Mouse (Mus musculus) adrenal gland, postnatal 14 days (tissue): Measurements from ENCODE around the gene Asb9. TPM values are rescaled to one million over a fixed set of nuclear protein-coding genes. Genes with fewer than 3 reads are reported as not detected.

Source experiments
- DNase-seq: peaks from one replicate; pipeline ENCODE4 v3.0.0; 2021; ENCODE audit warnings: mixed read lengths
- long read RNA-seq, 2 experiments: library from polyadenylated mRNA; stranded (forward); transcript quantifications; one replicate each; pipeline ENCODE4 v2.0.0; 2021
- total RNA-seq: library from RNA; stranded (reverse); gene quantifications from 2 replicates; pipeline ENCODE4 v1.2.3, GENCODE M21; 2021

The Asb9 gene
- not detected in 2 replicates for total RNA-seq
- long read RNA-seq, experiment 1, result 0 reads
- long read RNA-seq, experiment 2, result 0 reads

DNA sequence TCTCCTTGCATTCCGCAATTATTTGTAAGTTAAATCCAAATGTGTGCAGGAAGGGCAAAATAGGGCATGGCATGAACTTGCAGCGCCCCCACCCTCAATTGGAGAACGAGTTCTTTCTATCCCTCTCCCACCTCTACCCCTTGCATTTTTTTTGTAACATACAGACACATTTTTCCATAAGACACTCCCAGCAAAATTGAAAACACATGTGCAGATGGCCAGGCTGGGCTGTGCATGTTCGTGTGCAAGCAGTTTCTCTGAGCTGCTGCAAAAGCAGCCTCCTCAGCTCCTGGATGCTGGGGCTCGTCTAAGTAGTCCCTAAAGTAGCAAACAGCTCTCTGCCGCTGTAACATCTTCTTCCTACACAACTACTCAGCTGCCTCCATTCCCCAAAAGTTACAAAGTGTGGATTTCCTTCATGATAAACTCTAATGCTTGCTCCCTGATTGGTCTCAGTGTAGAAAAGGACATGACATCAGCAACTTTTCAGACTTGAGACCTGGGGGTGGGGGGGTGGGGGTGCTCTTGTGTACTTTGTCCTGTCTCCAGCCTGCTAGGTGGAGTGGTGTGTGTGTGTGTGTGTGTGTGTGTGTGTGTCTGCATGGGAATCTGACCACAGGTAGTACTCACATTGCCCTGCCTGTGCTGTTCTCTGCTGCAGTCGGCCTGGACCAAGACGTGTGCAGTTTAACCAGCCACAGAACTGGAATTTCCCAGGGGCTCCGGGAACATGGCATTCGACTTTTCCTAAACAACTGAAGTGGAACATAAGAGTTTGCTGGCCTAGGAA, at the start of gene Asb9:
Gene Asb9 (plus strand): TSS at position 619 of the 790 bp plus-strand sequence.
- no peak for DNase-seq

DNA sequence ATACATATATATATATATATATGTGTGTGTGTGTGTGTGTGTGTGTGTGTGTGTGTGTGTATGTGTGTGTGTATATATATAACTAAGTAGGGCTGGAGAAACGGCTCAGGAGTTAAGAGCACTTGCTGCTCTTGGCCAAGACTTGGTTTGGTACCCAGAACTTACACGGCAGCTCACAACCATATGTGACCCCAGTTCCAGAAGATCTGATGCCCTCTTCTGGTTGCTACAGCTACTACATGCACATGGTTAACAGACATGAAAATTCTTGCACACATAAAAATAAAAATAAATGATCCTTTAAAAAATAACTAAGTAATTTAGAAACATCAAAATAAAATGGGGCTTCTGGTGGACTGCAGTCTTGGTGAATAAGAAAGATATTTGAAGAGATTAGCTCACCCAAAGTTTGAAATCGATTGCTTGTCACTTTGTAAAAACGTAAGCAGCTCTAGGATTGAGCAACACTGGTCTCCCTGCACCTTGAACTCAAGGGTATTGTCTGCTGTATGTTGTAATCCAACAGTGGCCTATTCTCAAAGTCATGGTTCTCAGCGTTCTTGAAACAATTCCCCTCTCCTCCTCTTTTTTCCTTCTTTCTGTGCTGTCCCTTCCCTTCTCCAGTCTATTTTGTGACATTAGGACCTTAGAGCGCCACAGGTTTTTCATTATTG, 46.8 kb upstream of the Asb9 start:
- DNase-seq, result no peak

DNA sequence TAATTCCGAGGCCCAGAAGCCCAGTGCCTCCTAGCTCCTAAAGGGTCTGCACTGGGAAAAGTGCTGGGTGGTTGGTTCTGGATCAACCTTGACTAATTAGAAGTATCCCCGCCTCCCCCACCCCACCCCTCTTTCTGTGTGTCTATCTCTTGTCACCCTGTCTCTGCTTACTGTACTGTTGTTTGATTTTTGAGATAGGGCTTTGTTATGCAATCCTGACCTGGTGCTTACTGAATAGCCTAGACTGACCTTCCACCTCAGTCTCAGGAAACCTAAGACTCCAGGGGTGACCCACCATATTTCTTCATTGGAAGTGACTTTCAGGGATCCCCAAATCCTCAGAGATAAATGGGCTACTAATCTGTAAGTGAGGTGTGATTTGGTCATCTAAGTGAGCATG, 3.9 kb upstream of the Asb9 start:
- no peak for DNase-seq

DNA sequence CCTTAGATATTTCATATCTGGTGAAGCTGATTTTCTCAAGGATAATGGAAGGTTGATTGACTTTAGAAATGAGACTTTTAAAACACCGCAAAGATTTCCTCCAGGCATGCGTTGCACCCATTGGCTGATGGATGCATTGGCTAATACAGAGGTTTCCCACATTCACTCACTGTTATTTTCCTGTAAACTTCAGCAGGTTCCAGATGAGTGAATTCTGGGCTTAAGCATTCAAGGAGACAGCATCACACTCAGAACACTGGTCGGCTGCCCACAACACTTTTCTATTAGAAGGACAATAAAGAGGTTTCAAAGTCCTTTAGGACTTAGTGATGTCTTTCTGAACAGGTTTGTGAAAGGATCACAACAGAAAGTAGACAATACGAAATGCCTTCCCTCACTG, 941 bp downstream of the Asb9 start:
- DNase-seq, result no peak

DNA sequence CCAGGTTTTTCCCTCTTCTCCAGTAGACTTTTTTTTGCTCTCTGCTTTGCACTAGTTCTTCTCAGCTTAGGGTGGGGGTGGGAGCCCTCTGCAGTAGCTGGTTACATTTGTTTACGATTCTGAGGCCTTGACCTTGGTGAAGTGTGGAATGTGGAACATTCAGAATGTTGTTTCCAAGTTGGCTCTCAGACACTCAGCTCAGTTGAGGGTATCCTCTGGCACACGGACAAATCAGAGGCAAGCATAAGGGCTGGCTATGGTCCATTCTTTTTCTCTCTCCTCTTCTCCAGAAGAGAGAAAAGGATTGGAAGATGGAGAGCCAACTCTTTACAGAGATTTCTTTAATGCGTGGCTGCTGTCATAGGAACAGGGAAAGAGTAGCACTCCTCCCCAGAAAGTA, 2.6 kb downstream of the Asb9 start:
- no peak for DNase-seq

DNA sequence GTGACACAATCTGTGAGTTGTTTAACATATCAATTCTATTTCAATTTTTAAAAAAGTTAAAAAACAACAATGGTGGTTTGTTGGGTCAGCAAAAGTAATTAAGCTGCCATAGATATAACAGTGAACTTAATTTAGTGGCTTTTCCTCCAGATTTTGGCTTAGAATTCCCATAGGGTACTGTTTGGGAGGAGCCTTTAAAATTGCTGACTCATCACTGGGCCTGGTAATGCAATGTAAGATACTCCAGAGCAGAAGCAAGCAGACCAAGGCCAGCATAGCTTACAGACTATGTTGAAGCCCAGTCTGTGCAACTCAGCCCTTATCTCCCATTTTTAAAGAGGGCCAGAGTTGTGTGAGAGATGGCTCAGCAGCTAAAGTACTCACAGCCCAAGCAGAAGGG, 16.0 kb downstream of the Asb9 start:
- DNase-seq, result no peak

DNA sequence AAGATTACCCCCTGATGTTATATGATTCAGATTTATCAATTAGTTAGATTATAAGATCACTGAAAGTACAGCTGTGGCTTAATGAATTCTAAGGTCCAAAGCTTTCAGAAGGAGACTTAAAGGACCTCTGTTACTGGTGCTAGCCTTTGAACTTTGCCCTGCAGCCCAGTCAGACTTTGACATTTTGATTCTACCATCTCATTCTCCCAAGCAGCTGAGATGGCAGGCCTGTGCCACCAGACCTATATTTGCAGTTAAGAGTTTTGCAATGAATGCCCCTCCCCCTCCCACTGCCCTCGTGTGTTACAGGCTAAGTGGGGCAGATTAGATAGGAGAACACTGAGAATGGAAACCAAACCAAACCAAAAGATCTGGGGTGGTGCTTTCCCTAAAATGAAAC, 20.4 kb downstream of the Asb9 start:
- DNase-seq, result no peak

DNA sequence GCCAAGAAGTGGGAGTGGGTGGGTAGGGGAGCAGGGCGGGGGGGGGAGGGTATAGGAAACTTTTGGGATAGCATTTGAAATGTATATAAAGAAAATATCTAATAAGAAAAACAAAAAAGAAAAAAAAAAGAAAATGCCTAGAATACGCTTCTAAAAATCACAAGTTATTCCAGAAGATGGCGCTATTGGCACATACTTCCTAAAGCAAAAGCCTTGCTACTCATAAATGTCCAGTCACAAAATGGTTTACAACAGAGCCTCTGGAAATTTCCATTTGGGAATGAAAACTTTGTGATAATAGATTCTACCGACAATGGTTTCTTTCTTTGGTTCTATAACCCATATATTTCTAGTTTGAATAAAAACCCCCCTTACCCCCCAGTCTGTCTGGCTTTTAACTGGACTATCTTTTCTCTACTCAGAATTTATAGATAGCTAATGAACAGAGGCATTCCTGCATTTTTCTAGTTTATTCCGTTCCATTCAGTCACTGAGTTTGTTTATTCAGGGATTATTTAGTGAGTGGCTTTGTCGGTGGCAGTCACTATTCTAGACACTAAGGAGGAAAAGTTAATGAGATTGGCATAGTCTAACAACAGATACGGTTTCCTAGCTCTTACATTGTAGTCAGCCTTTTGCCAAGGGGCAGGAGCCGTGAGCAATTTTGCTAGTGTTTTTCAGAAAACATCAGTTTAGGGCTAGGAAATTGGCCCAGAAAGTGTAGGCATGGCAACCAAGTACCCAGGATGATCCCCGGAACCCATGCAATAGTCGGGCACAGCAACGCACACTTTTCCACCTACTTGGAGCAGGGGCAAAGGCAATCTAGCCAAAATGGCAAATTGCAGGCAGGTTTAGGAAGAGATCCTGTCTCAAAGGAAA, 35.5 kb downstream of the Asb9 start:
- no peak for DNase-seq

DNA sequence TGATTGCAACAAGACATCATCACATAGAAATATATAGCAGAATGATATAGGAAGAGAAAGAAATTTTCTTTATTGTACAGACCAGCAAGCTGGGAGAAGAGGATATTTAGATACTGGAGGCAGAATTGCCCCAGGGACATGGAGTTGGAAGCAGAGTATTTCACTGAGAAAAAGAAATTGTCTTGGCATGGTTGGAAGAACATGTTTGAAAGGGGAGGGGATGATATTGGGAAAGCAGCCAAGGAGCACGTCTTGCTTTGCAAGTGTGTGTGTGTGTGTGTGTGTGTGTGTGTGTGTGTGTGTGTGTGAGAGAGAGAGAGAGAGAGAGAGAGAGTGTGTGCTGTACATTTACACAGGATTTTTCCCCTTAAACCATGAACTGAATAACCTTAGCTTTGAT, 64.1 kb downstream of the Asb9 start:
- DNase-seq, result no peak

DNA sequence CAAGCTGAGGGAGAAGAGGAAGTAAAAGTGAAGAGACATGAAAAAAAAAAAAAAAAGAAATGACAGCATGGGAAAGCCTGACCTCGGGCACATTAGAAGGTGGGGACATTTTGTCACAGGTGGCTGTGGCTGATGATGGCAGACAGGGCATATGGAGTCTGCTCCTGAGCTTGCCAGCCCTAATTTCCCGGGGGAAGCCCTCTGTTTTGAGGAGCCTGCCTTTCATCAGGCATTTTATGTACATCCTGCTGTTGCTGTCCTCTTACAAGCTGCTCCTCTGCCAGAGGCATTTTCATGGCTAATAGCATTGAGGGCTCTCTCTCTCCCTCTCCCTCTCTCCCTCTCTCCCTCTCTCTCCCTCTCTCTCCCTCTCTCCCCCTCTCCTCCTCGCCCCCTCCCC, 70.8 kb downstream of the Asb9 start:
- DNase-seq, result no peak

Other genes starting within 250 kb of the Asb9 start
- gene Bmx, start 248.1 kb upstream of the Asb9 start, total RNA-seq, result 0.56 and 1.0 TPM in 2 replicates
- gene Pir, start 237.0 kb upstream of the Asb9 start, total RNA-seq, result 4.5 and 4.9 TPM in 2 replicates
- gene Vegfd, start 132.9 kb upstream of the Asb9 start, total RNA-seq, result 39.1 and 48.2 TPM in 2 replicates
- gene Piga, start 86.5 kb upstream of the Asb9 start, total RNA-seq, result 8.2 and 9.4 TPM in 2 replicates
- gene Asb11, start 69.3 kb upstream of the Asb9 start, total RNA-seq, result not detected in 2 replicates